Mouse (Mus musculus) midbrain, embryonic 10.5 days (tissue): Measurements from ENCODE around the gene Tns1. TPM values are rescaled to one million over a fixed set of nuclear protein-coding genes. Genes with fewer than 3 reads are reported as not detected.
A peak's percentile ranks its signal among the peaks of the same experiment; 100 is the strongest.

Experiments used
- DNase-seq: peaks from one replicate; pipeline ENCODE4 v3.0.0-alpha.2; 2017; ENCODE audit warnings: low spot score
- H3K27ac ChIP-seq: fragments of 300-500 bp; sonication (generic); replicated peaks from 2 replicates; pipeline ENCODE4 v1.5.1; 2016; ENCODE audit warnings: mild to moderate bottlenecking
- H3K27me3 ChIP-seq: fragments of 300-500 bp; sonication (generic); 2 replicates; pipeline ENCODE4 v1.6.1; 2016; ENCODE audit warnings: low read depth, mild to moderate bottlenecking; ENCODE audit not compliant: poor library complexity, severe bottlenecking
- H3K36me3 ChIP-seq: fragments of 300-500 bp; sonication (generic); 2 replicates; pipeline ENCODE4 v1.6.1; 2016; ENCODE audit warnings: mild to moderate bottlenecking, moderate library complexity
- H3K4me1 ChIP-seq: fragments of 300-500 bp; sonication (generic); 2 replicates; pipeline ENCODE4 v1.6.1; 2016
- H3K4me3 ChIP-seq: fragments of 300-500 bp; sonication (generic); 2 replicates; pipeline ENCODE4 v1.5.1; 2016; ENCODE audit warnings: mild to moderate bottlenecking, moderate library complexity
- H3K9me3 ChIP-seq: fragments of 300-500 bp; sonication (generic); replicated peaks from 2 replicates; pipeline ENCODE4 v1.6.1; 2016; ENCODE audit warnings: mild to moderate bottlenecking
- WGBS: fragments of 180-500 bp; shearing (Covaris S2); methylation state at CpG from one replicate; pipeline ENCODE4 v1.1.7; 2016; 5-methylcytosine and 5-hydroxymethylcytosine counted together
- polyA plus RNA-seq: library from polyadenylated mRNA; unstranded; fragments of >200 nt; fragmentation: Nextera tagmentation; extraction: Ambion mirVana; gene quantifications from 2 replicates; pipeline ENCODE4 v1.2.1, GENCODE M21; 2016

The Tns1 gene
- polyA plus RNA-seq, 1 experiment from 2014 or later = 10.3 TPM

DNA sequence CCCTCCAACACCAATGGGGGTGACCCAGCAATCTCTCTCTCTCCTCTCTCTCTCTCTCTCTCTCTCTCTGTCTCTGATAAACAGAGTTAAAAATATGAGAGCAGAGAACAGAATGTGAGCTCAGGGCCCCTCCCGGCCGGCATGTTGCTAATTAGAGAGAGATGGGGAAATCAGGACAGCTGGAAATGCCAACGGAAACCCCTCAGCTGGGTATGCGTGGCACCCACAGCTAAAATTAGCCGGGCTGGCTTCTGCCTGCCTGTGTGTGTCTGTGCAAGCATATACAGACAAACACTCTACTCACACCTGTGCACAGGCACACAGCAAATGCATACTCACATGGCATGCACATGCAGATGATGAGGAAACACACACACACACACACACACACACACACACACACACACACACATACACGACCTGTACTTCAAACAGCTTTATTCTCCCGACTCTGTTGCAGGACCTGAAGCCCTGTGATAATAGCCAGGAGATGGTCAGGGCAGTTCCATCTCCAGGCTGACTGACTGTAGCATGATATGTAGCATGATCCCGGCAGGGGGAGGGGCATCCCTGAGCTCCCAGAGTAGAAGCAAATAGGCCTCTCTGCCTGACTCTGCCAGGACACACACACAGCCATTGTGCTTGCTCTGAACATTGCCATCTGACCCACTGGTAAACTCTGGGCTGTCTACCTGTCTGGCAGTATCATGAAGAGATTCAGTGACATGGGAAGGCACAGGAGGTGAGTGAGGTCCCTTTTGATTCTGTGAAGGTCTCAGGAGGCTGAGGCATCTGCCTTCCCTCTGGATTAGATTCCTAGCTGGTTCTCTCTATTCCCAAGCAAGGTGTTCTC lies 208.8 kb downstream of the Tns1 start:
- Histone ChIP-seq H3K27me3 (0 out of 2 replicates have a peak, but pooled peaks cover 4% of the 10 kb centered on the region), H3K9me3 (no peaks in the 10 kb centered on the region), H3K27ac (no peak overlapping the region), H3K36me3 (no peaks in the 10 kb centered on the region), H3K4me1 (peaks cover 22% of the 10 kb centered on the region), H3K4me3 (no peak overlapping the region)
- 79% methylated on average over 8 of the region's 8 CpGs for WGBS
- DNase-seq = no peak

- H3K4me3 ChIP-seq = peak overlapping the region; percentile 27
- peaks cover 22% of the 10 kb centered on the region for H3K4me1 ChIP-seq
- WGBS = 30% methylated on average over 9 of the region's 9 CpGs
- H3K9me3 ChIP-seq = no peaks in the 10 kb centered on the region
- no peaks in the 10 kb centered on the region for H3K36me3 ChIP-seq
- H3K27me3 ChIP-seq = 0 out of 2 replicates have a peak, but pooled peaks cover 4% of the 10 kb centered on the region
- no peak for DNase-seq
- H3K27ac ChIP-seq = no peak overlapping the region; the same call in 1 of the 2 replicates
Measured at GRCm38 (mm10) chr1:73914076-73914475, 210.2 kb downstream of the Tns1 start.

GRCm38 (mm10) chr1:73913071-73914005 lies 210.9 kb downstream of the Tns1 start:
- Histone ChIP-seq H3K36me3 (no peaks in the 10 kb centered on the region), H3K9me3 (no peaks in the 10 kb centered on the region), H3K27ac (no peak overlapping the region), H3K4me3 (no peak overlapping the region), H3K4me1 (peaks cover 22% of the 10 kb centered on the region), H3K27me3 (0 out of 2 replicates have a peak, but pooled peaks cover 4% of the 10 kb centered on the region)
- 80% methylated on average over 19 of the region's 19 CpGs for WGBS
- DNase-seq = no peak

GRCm38 (mm10) chr1:73912466-73912865 lies 211.8 kb downstream of the Tns1 start:
- WGBS = 90% methylated on average over 10 of the region's 10 CpGs
- no peaks in the 10 kb centered on the region for H3K36me3 ChIP-seq
- H3K9me3 ChIP-seq = no peaks in the 10 kb centered on the region
- H3K27ac ChIP-seq = no peak overlapping the region
- H3K4me1 ChIP-seq = peaks cover 22% of the 10 kb centered on the region
- 0 out of 2 replicates have a peak, but pooled peaks cover 4% of the 10 kb centered on the region for H3K27me3 ChIP-seq
- no peak overlapping the region for H3K4me3 ChIP-seq
- DNase-seq = no peak

DNA sequence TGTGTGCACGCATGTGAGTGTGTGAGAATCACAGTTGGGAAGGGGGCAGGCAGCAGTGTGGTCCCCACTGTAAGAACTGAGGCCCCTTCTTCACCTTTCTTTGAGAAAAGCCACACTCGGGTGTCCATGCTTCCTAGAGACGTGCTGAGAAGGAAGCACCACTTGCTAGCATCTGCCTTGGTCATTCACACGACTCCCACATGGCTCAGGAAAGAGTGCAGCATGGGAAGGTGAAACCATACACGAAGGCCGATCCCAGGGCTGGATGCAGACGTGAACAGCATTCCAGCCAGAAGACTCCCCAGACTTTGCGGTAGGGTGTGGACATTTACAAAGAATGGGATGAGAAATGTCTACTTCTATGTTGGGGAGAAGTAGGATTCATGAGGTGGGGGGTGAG lies 212.3 kb downstream of the Tns1 start:
- no peak for DNase-seq
- WGBS = 85% methylated on average over 8 of the region's 8 CpGs
- no peaks in the 10 kb centered on the region for H3K36me3 ChIP-seq

DNA sequence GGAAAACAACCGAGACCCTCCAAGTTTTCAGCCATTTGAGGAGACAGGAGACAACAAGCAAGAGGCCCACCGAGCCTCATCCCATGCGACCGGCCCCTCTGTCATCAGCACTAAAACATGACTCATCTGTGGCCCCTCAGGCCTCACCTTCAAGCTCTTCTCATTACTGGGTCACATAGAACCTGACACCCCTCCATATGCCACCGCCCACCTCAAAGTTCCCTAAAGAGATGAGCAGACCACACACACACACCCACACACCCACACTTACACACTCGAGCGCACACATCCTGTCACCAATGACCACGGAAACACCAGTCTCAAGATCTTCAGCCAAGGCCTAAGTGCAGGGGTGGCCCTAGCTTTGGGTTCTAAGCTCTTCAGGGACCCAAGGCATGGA lies 213.5 kb downstream of the Tns1 start:
- 81% methylated on average over 8 of the region's 8 CpGs for WGBS
- Histone ChIP-seq H3K4me3 (no peak overlapping the region), H3K27ac (no peak overlapping the region), H3K4me1 (peaks cover 27% of the 10 kb centered on the region), H3K27me3 (0 out of 2 replicates have a peak, but pooled peaks cover 4% of the 10 kb centered on the region), H3K9me3 (no peaks in the 10 kb centered on the region), H3K36me3 (no peaks in the 10 kb centered on the region)
- no peak for DNase-seq

More for the DNA sequence above, 212.3 kb downstream of the Tns1 start:
- H3K27ac ChIP-seq = no peak overlapping the region
- H3K4me3 ChIP-seq = no peak overlapping the region
- H3K27me3 ChIP-seq = 0 out of 2 replicates have a peak, but pooled peaks cover 4% of the 10 kb centered on the region
- no peaks in the 10 kb centered on the region for H3K9me3 ChIP-seq
- H3K4me1 ChIP-seq = peaks cover 22% of the 10 kb centered on the region

GRCm38 (mm10) chr1:73910111-73910510 lies 214.1 kb downstream of the Tns1 start:
- no peaks in the 10 kb centered on the region for H3K9me3 ChIP-seq
- 0 out of 2 replicates have a peak, but pooled peaks cover 4% of the 10 kb centered on the region for H3K27me3 ChIP-seq
- no peak overlapping the region for H3K27ac ChIP-seq
- no peak for DNase-seq
- no peak overlapping the region for H3K4me3 ChIP-seq
- H3K4me1 ChIP-seq = peaks cover 29% of the 10 kb centered on the region
- no peaks in the 10 kb centered on the region for H3K36me3 ChIP-seq
- 90% methylated on average over 8 of the region's 8 CpGs for WGBS

DNA sequence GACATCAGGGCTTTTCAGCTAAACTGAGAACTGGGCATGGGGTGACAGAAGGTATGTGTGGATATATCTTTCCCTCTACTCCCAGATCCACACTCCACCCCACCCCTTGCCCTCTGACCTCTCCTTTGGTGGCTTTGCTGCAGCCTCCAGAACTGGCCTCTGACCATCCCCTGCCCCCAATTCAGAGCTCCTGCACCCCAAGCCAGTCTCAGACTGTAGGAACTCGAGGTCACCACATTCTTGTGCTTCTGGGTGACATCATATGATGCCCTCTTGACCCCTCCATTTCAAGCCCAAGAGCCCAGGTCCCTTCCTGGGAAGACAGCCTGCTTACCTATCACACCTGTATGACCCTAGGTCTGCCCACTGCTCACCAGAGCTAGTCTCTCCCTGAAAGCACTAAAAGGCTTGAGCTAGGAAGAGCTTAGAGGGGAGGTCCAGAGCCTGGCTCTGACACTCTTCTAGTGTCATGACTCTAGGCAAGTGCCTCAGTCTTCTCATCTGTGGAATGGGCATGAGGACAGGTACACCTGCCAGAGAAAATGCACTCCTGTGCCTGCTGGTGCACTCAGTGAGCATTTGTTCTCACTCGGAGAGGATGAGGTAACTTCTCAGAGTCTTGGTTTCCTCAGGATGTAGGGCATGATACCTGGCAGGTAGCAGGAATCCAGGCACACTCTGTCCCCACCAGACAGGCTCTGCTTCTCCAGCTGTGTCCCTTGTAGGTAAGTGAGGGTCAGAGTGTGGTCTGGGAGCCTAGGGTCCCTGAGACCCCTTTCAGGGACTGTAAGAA lies 214.9 kb downstream of the Tns1 start:
- H3K36me3 ChIP-seq = no peaks in the 10 kb centered on the region
- no peak overlapping the region for H3K27ac ChIP-seq
- no peaks in the 10 kb centered on the region for H3K9me3 ChIP-seq
- WGBS = 70% methylated on average over 2 of the region's 2 CpGs
- H3K4me3 ChIP-seq = no peak overlapping the region
- H3K27me3 ChIP-seq = no peaks in the 10 kb centered on the region
- peaks cover 22% of the 10 kb centered on the region for H3K4me1 ChIP-seq
- DNase-seq = no peak

DNA sequence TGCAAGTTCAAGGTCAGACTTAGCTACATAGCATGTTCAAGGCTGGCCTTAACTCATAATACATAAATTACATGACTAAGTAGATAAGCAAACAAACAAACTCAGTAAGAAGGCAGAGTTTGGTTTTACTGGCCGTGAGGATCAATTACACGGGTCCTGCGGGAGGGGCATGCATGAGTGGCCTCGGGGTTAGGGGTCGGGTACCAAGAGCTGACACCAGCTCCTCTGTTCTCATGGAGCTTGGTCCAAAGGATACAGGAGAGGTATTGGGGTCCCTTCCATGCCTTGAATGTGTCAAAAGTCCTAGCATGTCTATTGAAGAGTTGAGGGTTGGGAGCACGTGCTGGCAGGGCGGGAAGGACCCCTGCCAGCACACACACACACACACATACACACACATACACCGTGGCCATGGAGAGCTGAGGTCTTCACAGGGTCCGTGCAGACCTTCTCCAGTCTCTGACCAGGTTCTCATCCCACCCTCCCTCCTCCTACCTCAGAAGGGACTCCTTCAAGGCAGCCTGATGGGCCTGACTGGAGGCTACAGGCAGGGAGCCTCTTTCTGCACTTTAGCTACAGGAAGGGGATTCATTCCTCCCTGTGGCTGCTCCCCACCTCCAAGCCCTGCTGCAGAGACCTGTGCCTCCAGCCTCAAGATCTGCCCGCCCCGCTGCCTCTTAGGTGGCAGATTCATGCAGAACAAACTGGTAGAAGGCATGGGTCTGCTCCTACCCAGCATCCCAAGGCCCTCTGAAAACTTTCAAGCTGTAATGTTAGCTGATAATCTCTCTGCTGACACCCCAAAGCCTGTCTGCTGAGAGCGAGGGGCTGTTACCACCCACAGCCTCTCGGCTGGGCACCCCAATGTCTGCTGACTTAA lies 215.9 kb downstream of the Tns1 start:
- no peak for DNase-seq
- 75% methylated on average over 13 of the region's 13 CpGs for WGBS
- no peaks in the 10 kb centered on the region for H3K9me3 ChIP-seq
- no peak overlapping the region for H3K27ac ChIP-seq
- no peaks in the 10 kb centered on the region for H3K36me3 ChIP-seq
- H3K4me1 ChIP-seq = 0 out of 2 replicates have a peak, but pooled peaks cover 13% of the 10 kb centered on the region
- H3K27me3 ChIP-seq = no peaks in the 10 kb centered on the region
- no peak overlapping the region for H3K4me3 ChIP-seq

GRCm38 (mm10) chr1:73907166-73907565 lies 217.1 kb downstream of the Tns1 start:
- WGBS = 93% methylated on average over 28 of the region's 28 CpGs
- H3K4me1 ChIP-seq = peaks cover 17% of the 10 kb centered on the region
- no peak for DNase-seq
- no peak overlapping the region for H3K27ac ChIP-seq
- no peak overlapping the region for H3K4me3 ChIP-seq
- H3K36me3 ChIP-seq = no peaks in the 10 kb centered on the region
- H3K9me3 ChIP-seq = no peaks in the 10 kb centered on the region
- no peaks in the 10 kb centered on the region for H3K27me3 ChIP-seq

DNA sequence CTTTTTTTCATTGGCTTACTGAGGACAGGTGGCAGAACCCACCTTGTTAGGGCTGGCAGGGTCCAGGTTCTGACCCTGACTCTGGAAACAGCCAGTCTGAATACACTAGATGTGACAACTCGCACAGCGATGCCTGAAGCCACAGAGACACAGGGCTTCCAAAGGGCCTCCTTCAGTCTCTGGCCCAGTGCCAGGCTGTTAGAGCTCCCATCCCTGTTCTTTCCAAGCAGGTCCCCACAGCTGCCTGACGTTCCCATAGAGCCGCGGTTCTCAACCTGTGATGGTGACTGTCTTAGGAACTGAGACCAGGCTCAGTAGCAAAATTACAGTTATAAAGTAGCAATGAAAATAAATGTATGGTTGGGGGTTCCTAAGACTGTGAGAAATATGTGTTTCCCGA lies 217.9 kb downstream of the Tns1 start:
- H3K4me1 ChIP-seq = peaks cover 22% of the 10 kb centered on the region
- no peak overlapping the region for H3K4me3 ChIP-seq
- no peaks in the 10 kb centered on the region for H3K9me3 ChIP-seq
- no peak overlapping the region for H3K27ac ChIP-seq
- WGBS = 94% methylated on average over 6 of the region's 6 CpGs
- H3K36me3 ChIP-seq = no peaks in the 10 kb centered on the region
- no peak for DNase-seq
- H3K27me3 ChIP-seq = no peaks in the 10 kb centered on the region
